Mouse (Mus musculus) embryonic facial prominence, embryonic 15.5 days (tissue): ENCODE measurements around the gene Lime1. TPM values are rescaled to one million over a fixed set of nuclear protein-coding genes. Genes with fewer than 3 reads are reported as not detected.

Experiments used
- ATAC-seq: fragments of 200-750 bp; cut with Nextera tagmentation; 2 replicates; pipeline ENCODE4 v1.8.0; 2017; ENCODE audit warnings: low read depth, moderate TSS enrichment; ENCODE audit not compliant: insufficient number of reproducible peaks, low FRiP score, low TSS enrichment
- H3K27ac ChIP-seq: fragments of 300-500 bp; sonication (generic); replicated peaks from 2 replicates; pipeline ENCODE4 v1.5.1; 2015; ENCODE audit warnings: mild to moderate bottlenecking, inconsistent platforms
- H3K27me3 ChIP-seq: fragments of 300-500 bp; sonication (generic); 2 replicates; pipeline ENCODE4 v1.6.1; 2015; ENCODE audit warnings: inconsistent platforms
- H3K36me3 ChIP-seq: fragments of 300-500 bp; sonication (generic); 2 replicates; pipeline ENCODE4 v1.6.1; 2015; ENCODE audit warnings: mild to moderate bottlenecking, inconsistent platforms
- H3K4me1 ChIP-seq: fragments of 300-500 bp; sonication (generic); 2 replicates; pipeline ENCODE4 v1.6.1; 2015; ENCODE audit warnings: inconsistent platforms
- H3K4me2 ChIP-seq: fragments of 300-500 bp; sonication (generic); replicated peaks from 2 replicates; pipeline ENCODE4 v1.6.1; 2015; ENCODE audit warnings: mild to moderate bottlenecking, inconsistent platforms
- H3K4me3 ChIP-seq: fragments of 300-500 bp; sonication (generic); replicated peaks from 2 replicates; pipeline ENCODE4 v1.5.1; 2015; ENCODE audit warnings: mild to moderate bottlenecking, inconsistent platforms
- H3K9ac ChIP-seq: fragments of 300-500 bp; sonication (generic); 2 replicates; pipeline ENCODE4 v1.6.1; 2015; ENCODE audit warnings: inconsistent platforms
- H3K9me3 ChIP-seq: fragments of 300-500 bp; sonication (generic); replicated peaks from 2 replicates; pipeline ENCODE4 v1.6.1; 2016; ENCODE audit warnings: inconsistent platforms
- WGBS: fragments of 180-500 bp; shearing (Covaris S2); methylation state at CpG from one replicate; pipeline ENCODE4 v1.1.7; 2015; 5-methylcytosine and 5-hydroxymethylcytosine counted together
- polyA plus RNA-seq: library from polyadenylated mRNA; unstranded; fragments of >200 nt; fragmentation: Nextera tagmentation; extraction: Ambion mirVana; gene quantifications from 2 replicates; pipeline ENCODE4 v1.2.1, GENCODE M21; 2015

Gene Lime1
- polyA plus RNA-seq, 1 experiment from 2014 or later = 23.6 TPM

- Histone ChIP-seq H3K4me3 (no peak overlapping the region), H3K4me1 (no peaks in the 10 kb centered on the region), H3K36me3 (peaks cover 39% of the 10 kb centered on the region), H3K4me2 (no peak overlapping the region), H3K9ac (no peak overlapping the region), H3K27ac (no peak overlapping the region), H3K27me3 (no peaks in the 10 kb centered on the region), H3K9me3 (no peaks in the 10 kb centered on the region)
- WGBS = 71% methylated on average over 2 of the region's 2 CpGs
- ATAC-seq = no peak
These were observed 2.6 kb upstream of the Lime1 start for GRCm38 (mm10) chr2:181377230-181377629.

GRCm38 (mm10) chr2:181378701-181379100 lies 1.2 kb upstream of the Lime1 start:
- no peak overlapping the region for H3K4me3 ChIP-seq
- no peaks in the 10 kb centered on the region for H3K9me3 ChIP-seq
- H3K9ac ChIP-seq = no peak overlapping the region
- H3K4me2 ChIP-seq = no peak overlapping the region
- no peaks in the 10 kb centered on the region for H3K4me1 ChIP-seq
- H3K27ac ChIP-seq = no peak overlapping the region
- WGBS = 88% methylated on average over 5 of the region's 5 CpGs
- no peaks in the 10 kb centered on the region for H3K27me3 ChIP-seq
- H3K36me3 ChIP-seq = peaks cover 54% of the 10 kb centered on the region
- no peak for ATAC-seq

- no peak overlapping the region for H3K4me2 ChIP-seq
- no peak for ATAC-seq
- H3K27ac ChIP-seq = no peak overlapping the region
- 76% methylated on average over 5 of the region's 5 CpGs for WGBS
- no peak overlapping the region for H3K9ac ChIP-seq
- H3K4me3 ChIP-seq = no peak overlapping the region
- peaks cover 59% of the 10 kb centered on the region for H3K36me3 ChIP-seq
- H3K27me3 ChIP-seq = no peaks in the 10 kb centered on the region
- H3K4me1 ChIP-seq = no peaks in the 10 kb centered on the region
- no peaks in the 10 kb centered on the region for H3K9me3 ChIP-seq
These were observed 373 bp downstream of the Lime1 start for GRCm38 (mm10) chr2:181380251-181380650.

- peaks cover 59% of the 10 kb centered on the region for H3K36me3 ChIP-seq
- 89% methylated on average over 5 of the region's 5 CpGs for WGBS
- no peak for ATAC-seq
These were observed 1.2 kb downstream of the Lime1 start for GRCm38 (mm10) chr2:181381107-181381506.

GRCm38 (mm10) chr2:181381631-181382306 lies 1.9 kb downstream of the Lime1 start:
- Histone ChIP-seq H3K9ac (no peak overlapping the region), H3K4me1 (no peaks in the 10 kb centered on the region), H3K27me3 (no peaks in the 10 kb centered on the region), H3K4me2 (no peak overlapping the region), H3K36me3 (peaks cover 64% of the 10 kb centered on the region), H3K4me3 (no peak overlapping the region), H3K27ac (no peak overlapping the region), H3K9me3 (no peaks in the 10 kb centered on the region)
- WGBS = 87% methylated on average over 6 of the region's 6 CpGs
- no peak for ATAC-seq

More at GRCm38 (mm10) chr2:181381107-181381506, 1.2 kb downstream of the Lime1 start:
- Histone ChIP-seq H3K9ac (no peak overlapping the region), H3K4me3 (no peak overlapping the region), H3K27ac (no peak overlapping the region), H3K27me3 (no peaks in the 10 kb centered on the region), H3K9me3 (no peaks in the 10 kb centered on the region), H3K4me2 (no peak overlapping the region), H3K4me1 (no peaks in the 10 kb centered on the region)

- H3K4me3 ChIP-seq = no peak overlapping the region
- H3K27me3 ChIP-seq = no peaks in the 10 kb centered on the region
- no peaks in the 10 kb centered on the region for H3K9me3 ChIP-seq
- H3K9ac ChIP-seq = no peak overlapping the region
- 77% methylated on average over 7 of the region's 7 CpGs for WGBS
- ATAC-seq = no peak
- H3K4me2 ChIP-seq = no peak overlapping the region
- no peaks in the 10 kb centered on the region for H3K4me1 ChIP-seq
- no peak overlapping the region for H3K27ac ChIP-seq
- H3K36me3 ChIP-seq = peaks cover 56% of the 10 kb centered on the region
These were observed 4.6 kb downstream of the Lime1 start for GRCm38 (mm10) chr2:181384463-181384862.

GRCm38 (mm10) chr2:181384919-181385391 lies 5.1 kb downstream of the Lime1 start:
- no peak overlapping the region for H3K27ac ChIP-seq
- 0 out of 2 replicates have a peak, but pooled peaks have one; percentile 11 for ATAC-seq
- H3K4me3 ChIP-seq = no peak overlapping the region
- 62% methylated on average over 4 of the region's 4 CpGs for WGBS
- no peak overlapping the region for H3K9ac ChIP-seq
- no peak overlapping the region for H3K4me2 ChIP-seq
- H3K9me3 ChIP-seq = no peaks in the 10 kb centered on the region
- H3K36me3 ChIP-seq = peaks cover 52% of the 10 kb centered on the region
- H3K4me1 ChIP-seq = no peaks in the 10 kb centered on the region
- no peaks in the 10 kb centered on the region for H3K27me3 ChIP-seq

GRCm38 (mm10) chr2:181385885-181386284 lies 6.0 kb downstream of the Lime1 start:
- Histone ChIP-seq H3K9me3 (no peaks in the 10 kb centered on the region), H3K36me3 (peaks cover 42% of the 10 kb centered on the region), H3K27me3 (no peaks in the 10 kb centered on the region), H3K4me2 (no peak overlapping the region), H3K4me1 (no peaks in the 10 kb centered on the region), H3K9ac (no peak overlapping the region), H3K4me3 (no peak overlapping the region), H3K27ac (no peak overlapping the region)
- 60% methylated on average over 3 of the region's 3 CpGs for WGBS
- no peak for ATAC-seq

- Histone ChIP-seq H3K9me3 (no peaks in the 10 kb centered on the region), H3K27ac (no peak overlapping the region), H3K36me3 (peaks cover 34% of the 10 kb centered on the region), H3K27me3 (no peaks in the 10 kb centered on the region), H3K4me1 (no peaks in the 10 kb centered on the region), H3K4me3 (no peak overlapping the region), H3K9ac (no peak overlapping the region), H3K4me2 (no peak overlapping the region)
- no peak for ATAC-seq
- WGBS = 80% methylated on average over 3 of the region's 4 CpGs
These were observed 6.9 kb downstream of the Lime1 start for GRCm38 (mm10) chr2:181386663-181387210.

GRCm38 (mm10) chr2:181390136-181390870 lies 10.4 kb downstream of the Lime1 start:
- H3K9me3 ChIP-seq = no peaks in the 10 kb centered on the region
- H3K4me2 ChIP-seq = no peak overlapping the region
- H3K27ac ChIP-seq = no peak overlapping the region
- peaks cover 9% of the 10 kb centered on the region; the same call in 1 of the 2 replicates for H3K36me3 ChIP-seq
- no peak overlapping the region for H3K9ac ChIP-seq
- no peak for ATAC-seq
- no peaks in the 10 kb centered on the region for H3K4me1 ChIP-seq
- WGBS = 60% methylated on average over 4 of the region's 4 CpGs
- no peaks in the 10 kb centered on the region for H3K27me3 ChIP-seq
- H3K4me3 ChIP-seq = no peak overlapping the region

GRCm38 (mm10) chr2:181391022-181391421 lies 11.1 kb downstream of the Lime1 start:
- no peak overlapping the region for H3K4me2 ChIP-seq
- H3K4me1 ChIP-seq = no peaks in the 10 kb centered on the region
- H3K27me3 ChIP-seq = no peaks in the 10 kb centered on the region
- H3K36me3 ChIP-seq = peaks cover 9% of the 10 kb centered on the region; the same call in 1 of the 2 replicates
- H3K9ac ChIP-seq = no peak overlapping the region
- no peak overlapping the region for H3K27ac ChIP-seq
- H3K9me3 ChIP-seq = no peaks in the 10 kb centered on the region
- H3K4me3 ChIP-seq = no peak overlapping the region
- 84% methylated on average over 15 of the region's 15 CpGs for whole genome bisulfite sequencing
- 0 out of 2 replicates have a peak, but pooled peaks have one; percentile 5 for ATAC-seq
